Mouse (Mus musculus): Measurements from ENCODE around the gene Trim27. TPM values are rescaled to one million over a fixed set of nuclear protein-coding genes. Genes with fewer than 3 reads are reported as not detected.

The Trim27 gene
- polyA plus RNA-seq, 1 experiment from 2014 or later: 200 TPM

- Histone ChIP-seq H3K36me3 (no peaks in the 10 kb centered on the region), H3K4me1 (peaks cover 14% of the 10 kb centered on the region), H3K27ac (peak overlapping the region; percentile 51; the same call in 1 of the 2 replicates), H3K9me3 (replicated peaks) (no peaks in the 10 kb centered on the region), H3K27me3 (ENCODE audit: low read depth, poor library complexity, severe bottlenecking) (no peaks in the 10 kb centered on the region), H3K4me3 (0 out of 2 replicates have a peak overlapping the region, but pooled peaks have one; percentile 9)
- WGBS: 28% methylated on average over 6 of the region's 6 CpGs
- peak; percentile 44 for DNase-seq (ENCODE audit: low spot score)
These were observed 57.9 kb downstream of the Trim27 start for GRCm38 (mm10) chr13:21237161-21237560.

GRCm38 (mm10) chr13:21240788-21241187 is 61.5 kb downstream of the Trim27 start:
- H3K27ac ChIP-seq: no peak overlapping the region
- peaks cover 26% of the 10 kb centered on the region for H3K4me1 ChIP-seq
- DNase-seq (ENCODE audit: low spot score): peak; percentile 76
- WGBS: 9% methylated on average over 7 of the region's 7 CpGs
- peaks cover 25% of the 10 kb centered on the region for H3K27me3 ChIP-seq (ENCODE audit: low read depth, poor library complexity, severe bottlenecking)
- H3K9me3 ChIP-seq (replicated peaks): no peaks in the 10 kb centered on the region
- no peaks in the 10 kb centered on the region for H3K36me3 ChIP-seq
- H3K4me3 ChIP-seq: no peak overlapping the region; the same call in 1 of the 2 replicates

- DNase-seq (ENCODE audit: low spot score): peak; percentile 39
- peaks cover 25% of the 10 kb centered on the region for H3K27me3 ChIP-seq (ENCODE audit: low read depth, poor library complexity, severe bottlenecking)
- H3K4me1 ChIP-seq: peaks cover 16% of the 10 kb centered on the region
- no peaks in the 10 kb centered on the region for H3K9me3 ChIP-seq (replicated peaks)
- no peak overlapping the region for H3K27ac ChIP-seq
- H3K36me3 ChIP-seq: no peaks in the 10 kb centered on the region
- H3K4me3 ChIP-seq: peak overlapping the region; percentile 49
- WGBS: 5% methylated on average over 16 of the region's 16 CpGs
These were observed 63.3 kb downstream of the Trim27 start for GRCm38 (mm10) chr13:21242408-21243125.

GRCm38 (mm10) chr13:21243196-21243595 is 64.0 kb downstream of the Trim27 start:
- WGBS: 21% methylated on average over 13 of the region's 13 CpGs
- Histone ChIP-seq H3K27ac (no peak overlapping the region), H3K4me1 (peaks cover 12% of the 10 kb centered on the region), H3K9me3 (replicated peaks) (no peaks in the 10 kb centered on the region), H3K36me3 (no peaks in the 10 kb centered on the region), H3K27me3 (ENCODE audit: low read depth, poor library complexity, severe bottlenecking) (peaks cover 25% of the 10 kb centered on the region), H3K4me3 (peak overlapping the region; percentile 49)
- peak; percentile 32 for DNase-seq (ENCODE audit: low spot score)

- Histone ChIP-seq H3K4me3 (no peak overlapping the region), H3K9me3 (replicated peaks) (no peaks in the 10 kb centered on the region), H3K27ac (no peak overlapping the region), H3K4me1 (peaks cover 12% of the 10 kb centered on the region), H3K36me3 (no peaks in the 10 kb centered on the region), H3K27me3 (ENCODE audit: low read depth, poor library complexity, severe bottlenecking) (peaks cover 25% of the 10 kb centered on the region)
- no peak for DNase-seq (ENCODE audit: low spot score)
- WGBS: 83% methylated on average over 5 of the region's 5 CpGs
These were observed 64.8 kb downstream of the Trim27 start for GRCm38 (mm10) chr13:21244089-21244488.

Other genes with a start within 250 kb of the Trim27 start
- gene Olfr1370, start 104.5 kb upstream of the Trim27 start, polyA plus RNA-seq (2016; fragmentation: Nextera tagmentation; extraction: Ambion mirVana): not detected in 2 replicates
- gene Olfr1369-ps1, start 68.0 kb upstream of the Trim27 start, polyA plus RNA-seq (2016; fragmentation: Nextera tagmentation; extraction: Ambion mirVana): 0.10 TPM in 1 of 2 replicates, not detected in the other
- gene Olfr263, start 49.8 kb upstream of the Trim27 start, polyA plus RNA-seq (2016; fragmentation: Nextera tagmentation; extraction: Ambion mirVana): not detected in 2 replicates
- gene Olfr1368, start 33.6 kb upstream of the Trim27 start, polyA plus RNA-seq (2016; fragmentation: Nextera tagmentation; extraction: Ambion mirVana): not detected in 2 replicates
- gene Gpx5, start 113.3 kb downstream of the Trim27 start, polyA plus RNA-seq (2016; fragmentation: Nextera tagmentation; extraction: Ambion mirVana): not detected in 2 replicates
- 0.62 and 0.91 TPM in 2 replicates for gene Gpx6, start 132.7 kb downstream of the Trim27 start, polyA plus RNA-seq (2016; fragmentation: Nextera tagmentation; extraction: Ambion mirVana)
- not detected in 2 replicates for gene Olfr1367, start 167.5 kb downstream of the Trim27 start, polyA plus RNA-seq (2016; fragmentation: Nextera tagmentation; extraction: Ambion mirVana)
- 19.6 and 19.7 TPM in 2 replicates for gene Zscan12, start 183.4 kb downstream of the Trim27 start, polyA plus RNA-seq (2016; fragmentation: Nextera tagmentation; extraction: Ambion mirVana)
- 88.7 and 100 TPM in 2 replicates for gene Zkscan3, start 223.3 kb downstream of the Trim27 start, polyA plus RNA-seq (2016; fragmentation: Nextera tagmentation; extraction: Ambion mirVana)